Mouse (Mus musculus): ENCODE measurements around the gene Slitrk5. TPM values are rescaled to one million over a fixed set of nuclear protein-coding genes. Genes with fewer than 3 reads are reported as not detected.
"Not testable (repeated sequence)": the region's sequence is repeated elsewhere in the genome, so short reads cannot be mapped to it uniquely, and the experiment has no call there.

Slitrk5 gene
- polyA plus RNA-seq, 1 experiment: 0.01 TPM

DNA sequence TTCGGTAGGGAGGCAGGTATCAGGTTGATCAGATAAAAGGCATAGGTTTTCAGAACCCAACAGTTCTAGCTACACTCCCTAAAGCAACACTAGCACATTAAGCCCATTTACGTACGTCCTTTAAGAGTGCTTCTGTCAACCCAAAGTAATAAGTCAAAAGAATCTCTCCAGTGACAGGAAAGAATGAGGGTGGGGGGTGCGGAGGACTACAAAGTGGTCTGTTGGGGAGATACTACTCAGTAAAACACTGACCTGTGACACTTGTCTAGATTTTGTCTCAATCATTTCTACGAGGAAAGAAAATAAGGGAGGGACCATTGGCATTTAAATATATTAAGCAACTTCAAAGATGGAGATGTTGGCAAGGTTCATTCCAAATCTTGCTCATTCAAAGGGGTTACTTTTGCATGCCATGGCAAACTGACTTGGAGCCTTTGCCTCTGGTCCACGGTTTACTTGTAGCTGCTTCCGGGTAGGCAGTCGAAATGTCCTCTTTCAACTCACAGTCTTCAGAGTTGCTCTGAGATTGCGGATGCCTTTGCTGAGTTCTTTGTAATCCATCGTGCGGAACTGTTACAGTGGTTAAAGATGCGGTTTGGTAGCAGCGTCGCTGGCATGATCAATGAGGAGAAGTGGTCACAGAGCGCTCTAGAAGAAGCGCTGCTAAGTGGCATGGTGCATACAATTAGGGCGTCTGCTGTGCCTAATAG, 2.6 kb downstream of the Slitrk5 start:
- TF ChIP-seq CEBPB (IDR thresholded peaks at IDR 0.05; ENCODE audit: low read depth): no peak
- TF ChIP-seq MYOD1 (IDR thresholded peaks at IDR 0.05; ENCODE audit: control insufficient read depth, insufficient read length, low read depth): no peak
- TF ChIP-seq CTCF (IDR thresholded peaks at IDR 0.05; ENCODE audit: control insufficient read depth, insufficient read depth, insufficient read length): no peak
- TF ChIP-seq MYOG (IDR thresholded peaks at IDR 0.05; ENCODE audit: control insufficient read depth, extremely low read depth, insufficient read length): no peak
- TF ChIP-seq USF1 (IDR thresholded peaks at IDR 0.05; ENCODE audit: low read depth): no peak
- no peak for TF ChIP-seq FOSL1 (IDR thresholded peaks at IDR 0.05; ENCODE audit: insufficient read depth, low read length, poor library complexity, severe bottlenecking)
- no peak for TF ChIP-seq MAX (IDR thresholded peaks at IDR 0.05)
- no peaks in the 10 kb centered on the region for H3K79me3 ChIP-seq (ENCODE audit: low read depth)
- H3K4me3 ChIP-seq (ENCODE audit: insufficient read depth, poor library complexity, severe bottlenecking): no peak overlapping the region
- H3K27me3 ChIP-seq (ENCODE audit: control insufficient read depth, insufficient read depth, insufficient read length): no peaks in the 10 kb centered on the region
- no peak overlapping the region for H3ac ChIP-seq (ENCODE audit: control insufficient read depth, insufficient read length, low read depth)
- H3K36me3 ChIP-seq (ENCODE audit: control insufficient read depth, insufficient read depth): no peaks in the 10 kb centered on the region
- no peaks in the 10 kb centered on the region for H3K79me2 ChIP-seq (ENCODE audit: control insufficient read depth, insufficient read depth)

DNA sequence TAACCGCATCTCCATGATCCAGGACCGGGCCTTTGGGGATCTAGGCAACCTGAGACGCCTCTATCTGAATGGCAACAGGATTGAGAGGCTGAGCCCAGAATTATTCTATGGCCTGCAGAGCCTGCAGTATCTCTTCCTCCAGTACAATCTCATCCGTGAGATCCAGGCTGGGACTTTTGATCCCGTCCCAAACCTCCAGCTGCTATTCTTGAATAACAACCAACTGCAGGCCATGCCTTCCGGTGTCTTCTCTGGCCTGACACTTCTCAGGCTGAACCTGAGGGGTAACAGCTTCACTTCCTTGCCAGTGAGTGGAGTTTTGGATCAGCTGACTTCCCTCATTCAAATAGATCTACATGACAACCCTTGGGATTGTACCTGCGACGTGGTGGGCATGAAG, 5.4 kb downstream of the Slitrk5 start:
- H3K79me2 ChIP-seq (ENCODE audit: control insufficient read depth, insufficient read depth): no peaks in the 10 kb centered on the region
- no peak overlapping the region for H3K4me3 ChIP-seq (ENCODE audit: insufficient read depth, poor library complexity, severe bottlenecking)
- TF ChIP-seq MYOG (IDR thresholded peaks at IDR 0.05; ENCODE audit: control insufficient read depth, extremely low read depth, insufficient read length) (no peak), MAX (IDR thresholded peaks at IDR 0.05) (no peak), CEBPB (IDR thresholded peaks at IDR 0.05; ENCODE audit: low read depth) (no peak), USF1 (IDR thresholded peaks at IDR 0.05; ENCODE audit: low read depth) (no peak), MYOD1 (IDR thresholded peaks at IDR 0.05; ENCODE audit: control insufficient read depth, insufficient read length, low read depth) (no peak), FOSL1 (IDR thresholded peaks at IDR 0.05; ENCODE audit: insufficient read depth, low read length, poor library complexity, severe bottlenecking) (no peak), CTCF (IDR thresholded peaks at IDR 0.05; ENCODE audit: control insufficient read depth, insufficient read depth, insufficient read length) (no peak)
- H3ac ChIP-seq (ENCODE audit: control insufficient read depth, insufficient read length, low read depth): no peak overlapping the region
- H3K79me3 ChIP-seq (ENCODE audit: low read depth): no peaks in the 10 kb centered on the region
- H3K27me3 ChIP-seq (ENCODE audit: control insufficient read depth, insufficient read depth, insufficient read length): no peaks in the 10 kb centered on the region
- H3K36me3 ChIP-seq (ENCODE audit: control insufficient read depth, insufficient read depth): no peaks in the 10 kb centered on the region

DNA sequence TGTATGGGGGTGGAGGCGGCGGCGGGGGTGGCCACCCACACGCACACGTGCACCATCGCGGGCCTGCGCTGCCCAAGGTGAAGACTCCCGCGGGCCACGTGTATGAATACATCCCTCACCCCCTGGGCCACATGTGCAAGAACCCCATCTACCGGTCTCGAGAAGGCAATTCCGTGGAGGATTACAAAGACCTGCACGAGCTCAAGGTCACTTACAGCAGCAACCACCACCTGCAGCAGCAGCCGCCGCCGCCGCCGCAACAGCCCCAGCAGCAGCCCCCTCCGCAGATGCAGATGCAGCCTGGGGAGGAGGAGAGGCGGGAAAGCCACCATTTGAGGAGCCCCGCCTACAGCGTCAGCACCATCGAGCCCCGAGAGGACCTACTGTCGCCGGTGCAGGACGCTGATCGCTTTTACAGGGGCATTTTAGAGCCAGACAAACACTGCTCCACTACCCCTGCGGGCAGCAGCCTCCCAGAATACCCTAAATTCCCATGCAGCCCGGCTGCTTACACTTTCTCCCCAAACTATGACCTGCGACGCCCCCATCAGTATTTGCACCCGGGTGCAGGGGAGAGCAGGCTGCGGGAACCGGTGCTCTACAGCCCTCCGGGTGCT, 6.3 kb downstream of the Slitrk5 start:
- TF ChIP-seq MYOD1 (IDR thresholded peaks at IDR 0.05; ENCODE audit: control insufficient read depth, insufficient read length, low read depth) (no peak), USF1 (IDR thresholded peaks at IDR 0.05; ENCODE audit: low read depth) (no peak), FOSL1 (IDR thresholded peaks at IDR 0.05; ENCODE audit: insufficient read depth, low read length, poor library complexity, severe bottlenecking) (no peak), MAX (IDR thresholded peaks at IDR 0.05) (no peak), MYOG (IDR thresholded peaks at IDR 0.05; ENCODE audit: control insufficient read depth, extremely low read depth, insufficient read length) (no peak), CEBPB (IDR thresholded peaks at IDR 0.05; ENCODE audit: low read depth) (no peak), CTCF (IDR thresholded peaks at IDR 0.05; ENCODE audit: control insufficient read depth, insufficient read depth, insufficient read length) (no peak)
- H3K36me3 ChIP-seq (ENCODE audit: control insufficient read depth, insufficient read depth): no peaks in the 10 kb centered on the region

DNA sequence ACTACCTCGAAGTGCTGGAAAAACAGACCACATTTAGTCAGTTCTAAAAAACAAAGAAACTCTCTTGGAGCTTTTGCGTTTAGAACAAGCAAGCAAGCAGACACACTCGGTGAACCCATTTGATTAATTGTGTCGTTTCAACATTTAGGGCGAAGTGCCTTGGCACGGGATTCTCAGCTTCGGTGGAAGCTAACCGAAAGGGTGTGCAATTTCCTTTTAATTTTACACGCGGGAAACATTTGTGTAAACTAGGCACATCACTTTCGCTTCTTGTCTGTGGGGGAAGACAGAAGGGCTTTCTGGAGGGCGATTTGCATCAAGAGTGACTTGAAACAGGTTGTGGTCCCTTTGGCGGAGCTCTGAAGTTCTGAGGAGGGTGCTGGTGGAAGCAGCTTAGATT, 6.9 kb downstream of the Slitrk5 start:
- TF ChIP-seq FOSL1 (IDR thresholded peaks at IDR 0.05; ENCODE audit: insufficient read depth, low read length, poor library complexity, severe bottlenecking) (no peak), CTCF (IDR thresholded peaks at IDR 0.05; ENCODE audit: control insufficient read depth, insufficient read depth, insufficient read length) (no peak), MYOG (IDR thresholded peaks at IDR 0.05; ENCODE audit: control insufficient read depth, extremely low read depth, insufficient read length) (no peak), USF1 (IDR thresholded peaks at IDR 0.05; ENCODE audit: low read depth) (no peak), MYOD1 (IDR thresholded peaks at IDR 0.05; ENCODE audit: control insufficient read depth, insufficient read length, low read depth) (no peak), CEBPB (IDR thresholded peaks at IDR 0.05; ENCODE audit: low read depth) (no peak), MAX (IDR thresholded peaks at IDR 0.05) (no peak)
- Histone ChIP-seq H3K36me3 (ENCODE audit: control insufficient read depth, insufficient read depth) (no peaks in the 10 kb centered on the region), H3K79me3 (ENCODE audit: low read depth) (no peaks in the 10 kb centered on the region), H3K27me3 (ENCODE audit: control insufficient read depth, insufficient read depth, insufficient read length) (no peaks in the 10 kb centered on the region), H3K4me3 (ENCODE audit: insufficient read depth, poor library complexity, severe bottlenecking) (no peak overlapping the region), H3ac (ENCODE audit: control insufficient read depth, insufficient read length, low read depth) (no peak overlapping the region), H3K79me2 (ENCODE audit: control insufficient read depth, insufficient read depth) (no peaks in the 10 kb centered on the region)

More for the DNA sequence above, 6.3 kb downstream of the Slitrk5 start:
- Histone ChIP-seq H3K27me3 (ENCODE audit: control insufficient read depth, insufficient read depth, insufficient read length) (no peaks in the 10 kb centered on the region), H3K79me2 (ENCODE audit: control insufficient read depth, insufficient read depth) (no peaks in the 10 kb centered on the region), H3ac (ENCODE audit: control insufficient read depth, insufficient read length, low read depth) (no peak overlapping the region), H3K79me3 (ENCODE audit: low read depth) (no peaks in the 10 kb centered on the region), H3K4me3 (ENCODE audit: insufficient read depth, poor library complexity, severe bottlenecking) (no peak overlapping the region)

DNA sequence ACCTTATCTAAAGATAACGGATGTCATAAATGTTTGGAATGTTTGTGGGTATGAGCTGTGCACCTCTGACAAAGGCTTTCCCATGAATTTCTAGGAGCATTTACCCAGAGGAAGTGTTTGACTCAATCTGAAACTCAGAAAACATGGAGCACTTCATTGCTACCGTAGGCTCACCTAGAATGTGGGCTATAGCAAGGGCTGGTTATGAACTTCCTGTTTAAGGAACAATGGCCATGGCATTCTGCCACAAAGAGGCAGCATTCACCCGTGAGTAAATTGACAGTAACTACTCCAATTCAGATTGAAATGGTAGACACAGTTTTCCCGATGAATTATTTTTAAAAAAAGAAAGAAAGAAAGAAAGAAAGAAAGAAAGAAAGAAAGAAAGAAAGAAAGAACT, 8.6 kb downstream of the Slitrk5 start:
- Histone ChIP-seq H3K79me2 (ENCODE audit: control insufficient read depth, insufficient read depth) (no peaks in the 10 kb centered on the region), H3K36me3 (ENCODE audit: control insufficient read depth, insufficient read depth) (no peaks in the 10 kb centered on the region), H3ac (ENCODE audit: control insufficient read depth, insufficient read length, low read depth) (no peak overlapping the region), H3K4me3 (ENCODE audit: insufficient read depth, poor library complexity, severe bottlenecking) (no peak overlapping the region), H3K27me3 (ENCODE audit: control insufficient read depth, insufficient read depth, insufficient read length) (no peaks in the 10 kb centered on the region), H3K79me3 (ENCODE audit: low read depth) (no peaks in the 10 kb centered on the region)
- TF ChIP-seq FOSL1 (IDR thresholded peaks at IDR 0.05; ENCODE audit: insufficient read depth, low read length, poor library complexity, severe bottlenecking): no peak
- no peak for TF ChIP-seq CEBPB (IDR thresholded peaks at IDR 0.05; ENCODE audit: low read depth)
- TF ChIP-seq USF1 (IDR thresholded peaks at IDR 0.05; ENCODE audit: low read depth): no peak
- no peak for TF ChIP-seq CTCF (IDR thresholded peaks at IDR 0.05; ENCODE audit: control insufficient read depth, insufficient read depth, insufficient read length)
- no peak for TF ChIP-seq MAX (IDR thresholded peaks at IDR 0.05)
- TF ChIP-seq MYOG (IDR thresholded peaks at IDR 0.05; ENCODE audit: control insufficient read depth, extremely low read depth, insufficient read length): no peak
- TF ChIP-seq MYOD1 (IDR thresholded peaks at IDR 0.05; ENCODE audit: control insufficient read depth, insufficient read length, low read depth): no peak

DNA sequence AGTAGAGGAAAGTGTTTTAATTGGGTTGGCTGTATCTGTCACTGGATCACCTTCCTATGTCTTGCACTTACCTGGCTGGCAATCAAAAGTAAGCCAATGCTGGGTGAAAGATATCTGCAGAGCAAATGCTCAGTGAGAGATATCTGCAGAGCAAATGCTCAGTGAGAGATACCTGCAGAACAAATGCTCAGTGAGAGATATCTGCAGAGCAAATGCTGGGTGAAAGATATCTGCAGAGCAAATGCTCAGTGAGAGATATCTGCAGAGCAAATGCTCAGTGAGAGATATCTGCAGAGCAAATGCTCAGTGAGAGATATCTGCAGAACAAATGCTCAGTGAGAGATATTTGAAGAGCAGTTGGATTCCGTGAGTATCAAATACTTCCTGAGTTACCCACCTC, 15.2 kb downstream of the Slitrk5 start:
- H3K79me3 ChIP-seq (ENCODE audit: low read depth); H3K79me2 ChIP-seq (ENCODE audit: control insufficient read depth, insufficient read depth); H3K4me3 ChIP-seq (ENCODE audit: insufficient read depth, poor library complexity, severe bottlenecking); H3K36me3 ChIP-seq (ENCODE audit: control insufficient read depth, insufficient read depth); H3ac ChIP-seq (ENCODE audit: control insufficient read depth, insufficient read length, low read depth); H3K27me3 ChIP-seq (ENCODE audit: control insufficient read depth, insufficient read depth, insufficient read length): not testable (repeated sequence)

All from C2C12 (cell line).